Mouse (Mus musculus) natural killer cell, adult 2 months (primary cell): ENCODE measurements around the gene Efcab2.
"Not testable (repeated sequence)": the region's sequence is repeated elsewhere in the genome, so short reads cannot be mapped to it uniquely, and the experiment has no call there.

Source experiments
- DNase-seq, 2 experiments: peaks; one replicate each; pipeline ENCODE4 v3.0.0; 2022; ENCODE audit warnings: low spot score in 2 of 2

The Efcab2 gene

DNA sequence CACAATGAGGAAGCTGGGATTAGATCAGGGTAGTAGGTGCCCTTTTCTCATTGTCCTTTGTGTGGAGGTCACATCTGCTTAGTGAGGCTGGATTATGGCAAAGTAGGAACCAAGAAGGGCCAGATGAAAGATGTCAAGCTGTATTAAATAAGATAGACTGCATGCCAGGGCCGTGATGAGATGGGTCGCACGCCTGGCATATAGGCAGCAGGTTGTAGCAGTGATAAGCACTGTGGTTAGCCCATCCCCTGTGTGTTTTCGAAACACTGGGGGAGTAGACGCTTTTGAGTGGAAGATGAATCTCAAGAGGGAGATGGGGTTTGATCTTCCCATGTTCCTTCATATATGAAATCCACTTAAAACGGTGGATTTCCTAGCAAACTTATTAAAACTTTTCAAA is 3.9 kb upstream of the Efcab2 start:
- DNase-seq = no peak

DNA sequence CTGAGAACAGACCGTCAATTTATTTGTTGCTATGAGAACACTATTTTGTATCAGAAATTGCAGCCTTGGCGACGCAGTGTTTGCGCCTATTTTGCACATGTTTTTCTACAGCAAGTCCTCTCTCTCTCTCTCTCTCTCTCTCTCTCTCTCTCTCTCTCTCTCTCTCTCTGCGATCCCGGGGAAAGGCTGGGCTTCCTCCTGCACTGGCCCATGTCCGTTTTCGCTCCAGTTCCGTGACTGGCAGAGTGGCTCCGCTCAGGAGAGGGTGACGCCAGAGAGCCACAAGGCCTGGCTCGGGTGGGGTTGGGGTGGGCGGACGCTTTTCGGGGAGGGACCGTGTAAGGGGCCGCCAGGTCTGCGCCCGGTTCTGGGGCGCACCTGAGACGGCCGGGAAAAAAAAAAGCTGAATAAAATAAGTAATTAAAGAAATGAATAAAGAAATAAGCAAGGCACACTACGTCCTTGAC is 407 bp upstream of the Efcab2 start:
- peak; percentile 61 to 70 for DNase-seq

DNA sequence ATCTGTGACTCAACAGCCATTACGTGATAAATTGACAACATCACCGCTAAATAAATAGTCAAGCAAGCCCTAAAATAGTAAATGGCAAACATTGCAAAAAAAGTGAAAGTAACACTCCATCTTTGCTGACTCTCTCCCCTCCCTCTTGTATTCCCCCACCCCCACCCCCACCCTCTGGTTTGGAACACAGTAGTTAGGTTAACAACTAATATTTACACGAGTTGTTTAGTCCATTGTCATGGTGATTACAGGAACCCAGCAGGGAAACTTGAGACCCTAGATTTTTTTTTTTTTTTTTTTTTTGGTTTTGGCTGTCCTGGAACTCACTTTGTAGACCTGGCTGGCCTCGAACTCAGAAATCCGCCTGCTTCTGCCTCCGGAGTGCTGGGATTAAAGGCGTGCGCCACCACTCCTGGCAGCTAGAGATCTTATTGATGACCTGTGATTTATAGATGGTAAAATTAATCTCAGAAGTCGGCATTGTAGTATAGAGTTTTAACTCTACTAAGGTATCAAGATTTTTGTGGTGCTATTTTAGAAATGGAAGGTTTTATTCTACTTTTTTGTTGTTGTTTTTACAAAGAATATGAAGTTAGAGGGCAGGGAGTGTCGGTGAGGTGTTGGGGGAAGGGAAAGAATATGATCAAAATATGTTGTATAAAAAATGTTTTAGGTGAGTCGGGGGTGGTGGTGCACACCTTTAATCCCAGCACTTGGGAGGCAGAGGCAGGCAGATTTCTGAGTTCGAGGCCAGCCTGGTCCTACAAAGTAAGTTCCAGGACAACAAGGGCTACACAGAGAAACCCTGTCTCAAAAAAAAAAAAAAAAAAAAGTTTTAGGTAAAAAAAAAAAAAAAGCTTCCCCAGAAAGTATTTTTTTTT is 1.1 kb downstream of the Efcab2 start:
- no peak for DNase-seq

GRCm38 (mm10) chr1:178407651-178408050 is 1.8 kb downstream of the Efcab2 start:
- DNase-seq = no peak

DNA sequence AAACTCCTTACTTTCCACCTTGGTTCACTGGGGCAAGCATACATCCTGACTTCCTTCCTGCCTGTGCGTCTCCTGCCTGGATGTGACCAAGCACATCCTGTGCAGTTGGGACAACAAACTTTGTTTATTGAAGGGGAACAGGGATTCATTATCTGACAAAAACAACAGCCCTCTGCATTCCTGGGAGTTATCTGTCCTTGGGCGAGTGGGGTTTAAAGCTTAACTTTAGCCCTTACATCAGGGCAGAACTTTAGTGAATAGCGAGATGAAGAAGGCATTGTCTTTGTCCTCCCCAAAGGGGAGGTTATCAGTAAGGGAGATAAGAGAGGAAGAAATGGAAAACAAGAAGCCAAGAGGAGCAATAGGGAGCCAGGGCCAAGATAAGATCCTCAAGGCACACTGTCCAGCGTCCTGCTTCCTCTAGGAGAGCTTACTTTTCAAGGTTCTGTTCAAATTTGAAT is 3.0 kb downstream of the Efcab2 start:
- no peak for DNase-seq

- not testable (repeated sequence) for DNase-seq
These were observed 7.5 kb downstream of the Efcab2 start for GRCm38 (mm10) chr1:178413367-178413766.

DNA sequence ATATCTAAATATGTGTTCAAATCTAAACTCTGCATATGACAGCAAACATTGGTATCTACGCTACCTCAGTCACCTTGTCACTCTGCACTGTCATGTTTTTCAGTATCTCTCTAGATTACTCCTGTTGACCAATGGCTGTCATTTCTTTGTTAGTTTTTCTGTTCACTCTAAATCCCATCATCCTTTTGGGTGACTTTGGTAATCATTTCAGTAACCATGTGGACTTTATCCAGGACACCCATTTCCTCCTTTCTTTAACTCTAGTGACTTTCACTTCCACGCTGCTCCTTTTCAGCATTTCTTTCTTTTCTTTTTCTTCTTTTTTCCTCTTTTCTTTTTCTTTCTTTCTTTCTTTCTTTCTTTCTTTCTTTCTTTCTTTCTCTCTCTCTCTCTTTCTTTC is 13.7 kb downstream of the Efcab2 start:
- no peak for DNase-seq

GRCm38 (mm10) chr1:178423662-178424061 is 17.8 kb downstream of the Efcab2 start:
- no peak for DNase-seq

GRCm38 (mm10) chr1:178431619-178432444 is 25.9 kb downstream of the Efcab2 start:
- DNase-seq = no peak

DNA sequence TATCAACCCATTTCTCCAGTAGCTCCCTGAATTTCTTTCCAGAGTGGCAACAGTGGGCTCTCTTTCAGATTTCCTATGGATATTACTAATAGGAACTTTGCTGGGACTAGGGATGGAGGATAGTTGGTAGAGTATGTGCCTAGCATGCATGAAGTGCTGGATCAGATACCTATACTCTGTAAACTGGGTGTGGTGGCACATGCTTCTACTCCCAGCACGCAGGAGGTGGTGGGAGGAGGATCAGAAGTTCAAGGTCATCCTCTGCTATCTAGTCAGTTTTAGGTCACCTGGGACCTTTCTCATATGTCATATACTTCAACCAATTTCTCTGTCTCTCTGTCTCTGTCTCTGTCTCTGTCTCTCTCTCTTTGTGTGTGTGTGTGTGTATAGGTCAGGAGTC is 27.7 kb downstream of the Efcab2 start:
- DNase-seq = no peak

- no peak for DNase-seq
These were observed 38.5 kb downstream of the Efcab2 start for GRCm38 (mm10) chr1:178444407-178444806.

- DNase-seq = no peak
These were observed 41.2 kb downstream of the Efcab2 start for GRCm38 (mm10) chr1:178447036-178447435.

- no peak for DNase-seq
These were observed 42.4 kb downstream of the Efcab2 start for GRCm38 (mm10) chr1:178448271-178448744.

DNA sequence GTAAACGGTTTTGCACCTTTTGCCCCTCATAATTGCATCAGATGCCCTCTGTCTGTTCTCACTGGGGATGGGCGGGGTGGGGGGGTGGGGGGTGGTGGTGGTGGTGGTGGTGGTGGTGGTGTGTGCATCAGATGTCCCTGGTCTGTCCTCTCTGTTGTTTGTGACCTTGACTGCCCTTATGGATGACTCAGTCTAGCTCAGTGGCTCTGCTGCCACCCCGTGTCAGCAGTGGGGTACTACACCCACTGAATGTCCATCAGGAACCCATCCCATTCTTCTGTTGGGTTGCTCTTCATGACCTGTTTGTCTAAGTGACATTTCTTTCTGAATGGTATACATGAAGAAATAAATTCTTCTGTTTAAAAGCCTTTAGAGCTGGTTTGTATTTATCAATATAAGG is 43.3 kb downstream of the Efcab2 start:
- DNase-seq = peak; percentile 65 to 72

- no peak for DNase-seq
These were observed 44.0 kb downstream of the Efcab2 start for GRCm38 (mm10) chr1:178449933-178450332.

DNA sequence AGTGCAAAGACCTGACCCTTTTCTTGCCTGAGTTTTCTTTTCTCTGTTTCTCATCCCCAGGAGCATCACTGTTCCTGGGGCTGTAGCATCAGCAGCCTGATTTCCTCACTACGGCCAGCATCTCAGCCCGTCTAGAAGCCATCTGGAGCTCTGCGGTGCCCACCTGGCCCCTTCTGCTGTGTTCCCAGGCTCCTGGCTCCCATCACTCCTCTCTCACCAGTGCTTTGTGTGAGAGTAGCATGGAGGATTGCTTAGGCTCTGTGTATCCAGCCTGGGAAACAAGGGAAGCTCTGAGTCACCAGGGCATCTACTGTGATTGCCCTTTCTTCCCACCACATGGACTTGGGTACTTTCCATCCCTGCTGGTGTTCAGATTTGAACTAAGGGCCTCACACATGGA is 48.2 kb downstream of the Efcab2 start:
- DNase-seq = no peak

DNA sequence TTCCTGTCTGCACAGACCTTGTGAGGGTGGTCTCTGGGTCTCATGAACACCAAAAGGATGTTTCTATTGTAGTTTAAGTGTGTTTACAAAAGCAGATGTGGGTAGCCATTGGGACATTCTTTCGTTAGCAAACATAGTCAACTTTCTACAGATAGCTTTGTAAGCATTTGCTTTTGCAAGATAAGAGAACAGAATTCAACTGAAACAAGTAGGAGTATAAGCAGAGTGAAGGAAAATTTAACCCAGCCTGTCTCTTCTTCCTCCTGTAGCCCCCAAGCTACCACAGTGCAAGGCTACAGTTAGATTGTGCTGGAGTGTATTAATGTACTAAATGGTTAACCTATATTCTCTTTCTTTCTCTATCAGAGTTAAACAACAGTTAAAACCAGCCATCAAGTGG is 49.2 kb downstream of the Efcab2 start:
- DNase-seq = no peak

DNA sequence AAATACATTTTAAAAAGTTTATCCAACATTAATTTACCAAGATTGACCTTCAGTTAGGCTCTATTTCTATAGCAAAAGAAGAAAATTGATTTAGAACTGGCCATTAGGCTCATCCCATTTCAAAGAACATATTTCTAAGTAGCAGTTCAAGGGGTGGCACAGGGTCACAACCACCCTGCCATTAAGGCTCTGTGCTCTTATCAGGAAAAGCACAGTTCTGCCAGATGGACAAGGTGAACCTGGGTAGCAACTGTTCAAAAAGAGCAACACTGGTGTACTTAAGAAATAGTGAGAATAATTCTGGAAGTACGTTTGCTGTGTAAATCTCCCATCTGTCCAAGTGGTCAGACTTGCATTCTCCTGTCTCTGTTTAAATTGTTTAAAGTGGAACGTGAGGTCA is 52.1 kb downstream of the Efcab2 start:
- no peak for DNase-seq

GRCm38 (mm10) chr1:178463712-178464111 is 57.8 kb downstream of the Efcab2 start:
- DNase-seq = peak; percentile 61 to 74

- no peak for DNase-seq
These were observed 58.3 kb downstream of the Efcab2 start for GRCm38 (mm10) chr1:178464140-178464539.

DNA sequence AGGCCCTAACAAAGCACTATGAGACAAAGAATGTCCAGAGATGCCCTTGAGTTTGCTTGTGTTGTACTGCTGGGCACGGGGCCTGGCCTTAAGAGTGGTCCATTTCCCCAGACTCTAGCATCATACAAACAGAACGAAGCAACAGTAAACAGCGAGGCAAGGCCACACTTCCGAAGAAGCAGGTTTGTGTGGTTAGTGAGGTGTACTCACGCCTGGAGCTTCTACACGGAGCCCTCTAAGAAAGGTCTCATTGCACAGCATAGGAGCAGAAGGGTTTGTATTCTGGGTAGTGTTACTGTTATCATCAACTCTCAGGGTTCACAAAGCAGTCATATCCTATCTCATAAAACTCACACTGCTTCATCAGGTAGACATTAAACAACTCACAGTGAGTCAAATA is 61.7 kb downstream of the Efcab2 start:
- DNase-seq = no peak

- DNase-seq = no peak
These were observed 62.4 kb downstream of the Efcab2 start for GRCm38 (mm10) chr1:178468280-178468679.
